Mouse (Mus musculus) hindbrain, embryonic 11.5 days (tissue): ENCODE results near the gene Dscaml1. TPM values are rescaled to one million over a fixed set of nuclear protein-coding genes. Genes with fewer than 3 reads are reported as not detected.

Experiments used
- ATAC-seq: fragments of 200-750 bp; cut with Nextera tagmentation; 2 replicates; pipeline ENCODE4 v1.8.0; 2017; ENCODE audit warnings: mild to moderate bottlenecking, moderate TSS enrichment, moderate library complexity; ENCODE audit not compliant: low FRiP score
- DNase-seq: peaks from one replicate; pipeline ENCODE4 v3.0.0-alpha.2; 2015; ENCODE audit warnings: low spot score
- H3K27ac ChIP-seq: fragments of 300-500 bp; sonication (generic); 2 replicates; pipeline ENCODE4 v1.5.1; 2014; ENCODE audit warnings: mild to moderate bottlenecking, low read depth, low read length
- H3K27me3 ChIP-seq: fragments of 300-500 bp; sonication (generic); 2 replicates; pipeline ENCODE4 v1.6.1; 2014; ENCODE audit warnings: mild to moderate bottlenecking, low read length, moderate library complexity, mixed read lengths; ENCODE audit not compliant: control insufficient read depth, insufficient read depth
- H3K36me3 ChIP-seq: fragments of 300-500 bp; sonication (generic); 2 replicates; pipeline ENCODE4 v1.6.1; 2014; ENCODE audit warnings: mild to moderate bottlenecking, low read length, moderate library complexity, mixed read lengths; ENCODE audit not compliant: control insufficient read depth, insufficient read depth
- H3K4me1 ChIP-seq: fragments of 300-500 bp; sonication (generic); replicated peaks from 2 replicates; pipeline ENCODE4 v1.6.1; 2014; ENCODE audit warnings: low read length, mixed read lengths; ENCODE audit not compliant: control insufficient read depth, insufficient read depth
- H3K4me2 ChIP-seq: fragments of 300-500 bp; sonication (generic); replicated peaks from 2 replicates; pipeline ENCODE4 v1.6.1; 2014; ENCODE audit warnings: mild to moderate bottlenecking, low read depth, low read length
- H3K4me3 ChIP-seq: fragments of 300-500 bp; sonication (generic); 2 replicates; pipeline ENCODE4 v1.5.1; 2014; ENCODE audit warnings: low read depth, low read length
- H3K9ac ChIP-seq: fragments of 300-500 bp; sonication (generic); 2 replicates; pipeline ENCODE4 v1.6.1; 2014; ENCODE audit warnings: low read depth, low read length
- H3K9me3 ChIP-seq: fragments of 300-500 bp; sonication (generic); 2 replicates; pipeline ENCODE4 v1.6.1; 2016; ENCODE audit warnings: low read length; ENCODE audit not compliant: control insufficient read depth
- WGBS: fragments of 180-500 bp; shearing (Covaris S2); extraction: QIAGEN DNeasy Blood & Tissue Kit; methylation state at CpG from one replicate; pipeline ENCODE4 v1.1.7; 2014; 5-methylcytosine and 5-hydroxymethylcytosine counted together
- polyA plus RNA-seq: library from polyadenylated mRNA; unstranded; fragments of >200 nt; fragmentation: Nextera tagmentation; extraction: Ambion mirVana; gene quantifications from 2 replicates; pipeline ENCODE4 v1.2.1, GENCODE M21; 2014

The Dscaml1 gene
- polyA plus RNA-seq, 1 experiment from 2014 or later = 0.80 TPM

- Histone ChIP-seq H3K4me2 (peak overlapping the region; percentile 4), H3K27ac (no peak overlapping the region), H3K4me1 (no peaks in the 10 kb centered on the region), H3K27me3 (no peaks in the 10 kb centered on the region; the same call in 1 of the 2 replicates), H3K36me3 (no peaks in the 10 kb centered on the region), H3K4me3 (0 out of 2 replicates have a peak overlapping the region, but pooled peaks have one; percentile 4), H3K9ac (peak overlapping the region; percentile 31; the same call in 1 of the 2 replicates), H3K9me3 (no peaks in the 10 kb centered on the region)
- DNase-seq (peak; percentile 90), ATAC-seq (peak; percentile 67)
- 41% methylated on average over 33 of the region's 33 CpGs for WGBS
These were observed 18.4 kb upstream of the Dscaml1 start for GRCm38 (mm10) chr9:45407706-45408675.

- WGBS = 81% methylated on average over 5 of the region's 5 CpGs
- Histone ChIP-seq H3K4me3 (no peak overlapping the region), H3K9me3 (no peaks in the 10 kb centered on the region), H3K9ac (no peak overlapping the region), H3K27ac (no peak overlapping the region), H3K4me1 (no peaks in the 10 kb centered on the region), H3K36me3 (no peaks in the 10 kb centered on the region), H3K27me3 (no peaks in the 10 kb centered on the region; the same call in 1 of the 2 replicates), H3K4me2 (no peak overlapping the region)
- DNase-seq = no peak
- ATAC-seq = no peak
These were observed 16.2 kb upstream of the Dscaml1 start for GRCm38 (mm10) chr9:45410193-45410592.

- WGBS = 82% methylated on average over 2 of the region's 2 CpGs
These were observed 15.8 kb upstream of the Dscaml1 start for GRCm38 (mm10) chr9:45410614-45411013.

GRCm38 (mm10) chr9:45411111-45411510, 15.3 kb upstream of the Dscaml1 start:
- 82% methylated on average over 3 of the region's 3 CpGs for WGBS
- Histone ChIP-seq H3K9me3 (no peaks in the 10 kb centered on the region), H3K4me3 (no peak overlapping the region), H3K4me1 (no peaks in the 10 kb centered on the region), H3K27ac (no peak overlapping the region), H3K36me3 (no peaks in the 10 kb centered on the region), H3K9ac (no peak overlapping the region), H3K27me3 (no peaks in the 10 kb centered on the region; the same call in 1 of the 2 replicates), H3K4me2 (no peak overlapping the region)
- DNase-seq = no peak
- ATAC-seq = no peak

More at GRCm38 (mm10) chr9:45410614-45411013, 15.8 kb upstream of the Dscaml1 start:
- Histone ChIP-seq H3K36me3 (no peaks in the 10 kb centered on the region), H3K4me1 (no peaks in the 10 kb centered on the region), H3K4me2 (no peak overlapping the region), H3K27me3 (no peaks in the 10 kb centered on the region; the same call in 1 of the 2 replicates), H3K9ac (no peak overlapping the region), H3K9me3 (no peaks in the 10 kb centered on the region), H3K27ac (no peak overlapping the region), H3K4me3 (no peak overlapping the region)
- DNase-seq (no peak), ATAC-seq (no peak)

- Histone ChIP-seq H3K9ac (no peak overlapping the region), H3K4me1 (no peaks in the 10 kb centered on the region), H3K4me2 (peak overlapping the region; percentile 19; the same call in 1 of the 2 replicates), H3K4me3 (no peak overlapping the region), H3K27me3 (no peaks in the 10 kb centered on the region; the same call in 1 of the 2 replicates), H3K27ac (no peak overlapping the region), H3K9me3 (no peaks in the 10 kb centered on the region), H3K36me3 (no peaks in the 10 kb centered on the region)
- DNase-seq (peak; percentile 67), ATAC-seq (peak; percentile 31; the same call in 1 of the 2 replicates)
- 26% methylated on average over 7 of the region's 7 CpGs for WGBS
These were observed 14.6 kb upstream of the Dscaml1 start for GRCm38 (mm10) chr9:45411803-45412202.

GRCm38 (mm10) chr9:45412287-45412686, 14.1 kb upstream of the Dscaml1 start:
- ATAC-seq (no peak), DNase-seq (peak; percentile 97)
- Histone ChIP-seq H3K36me3 (no peaks in the 10 kb centered on the region), H3K27me3 (no peaks in the 10 kb centered on the region; the same call in 1 of the 2 replicates), H3K9me3 (no peaks in the 10 kb centered on the region), H3K27ac (no peak overlapping the region), H3K4me2 (peak overlapping the region; percentile 19; the same call in 1 of the 2 replicates), H3K4me3 (no peak overlapping the region), H3K9ac (no peak overlapping the region), H3K4me1 (no peaks in the 10 kb centered on the region)
- 6% methylated on average over 10 of the region's 10 CpGs for WGBS

GRCm38 (mm10) chr9:45412700-45413477, 13.5 kb upstream of the Dscaml1 start:
- H3K27ac ChIP-seq = no peak overlapping the region
- H3K4me3 ChIP-seq = no peak overlapping the region
- H3K9me3 ChIP-seq = no peaks in the 10 kb centered on the region
- no peak overlapping the region for H3K4me2 ChIP-seq
- no peaks in the 10 kb centered on the region; the same call in 1 of the 2 replicates for H3K27me3 ChIP-seq
- no peaks in the 10 kb centered on the region for H3K4me1 ChIP-seq
- no peak overlapping the region for H3K9ac ChIP-seq
- ATAC-seq (no peak), DNase-seq (no peak)
- 79% methylated on average over 4 of the region's 4 CpGs for WGBS
- H3K36me3 ChIP-seq = no peaks in the 10 kb centered on the region

- H3K4me1 ChIP-seq = no peaks in the 10 kb centered on the region
- H3K27ac ChIP-seq = no peak overlapping the region
- no peak overlapping the region for H3K9ac ChIP-seq
- DNase-seq (peak; percentile 64), ATAC-seq (no peak)
- H3K27me3 ChIP-seq = no peaks in the 10 kb centered on the region; the same call in 1 of the 2 replicates
- H3K4me3 ChIP-seq = no peak overlapping the region
- H3K9me3 ChIP-seq = no peaks in the 10 kb centered on the region
- WGBS = 60% methylated on average over 5 of the region's 5 CpGs
- no peaks in the 10 kb centered on the region for H3K36me3 ChIP-seq
- no peak overlapping the region for H3K4me2 ChIP-seq
These were observed 12.8 kb upstream of the Dscaml1 start for GRCm38 (mm10) chr9:45413478-45414140.
